Mouse (Mus musculus): ENCODE measurements at regions not wholly inside any gene's neighbourhood (a gene's known extent, or its start where the extent isn't known, plus 50 kb on each side); places are given as distances from the start of the nearest gene placed in this dataset.

DNA sequence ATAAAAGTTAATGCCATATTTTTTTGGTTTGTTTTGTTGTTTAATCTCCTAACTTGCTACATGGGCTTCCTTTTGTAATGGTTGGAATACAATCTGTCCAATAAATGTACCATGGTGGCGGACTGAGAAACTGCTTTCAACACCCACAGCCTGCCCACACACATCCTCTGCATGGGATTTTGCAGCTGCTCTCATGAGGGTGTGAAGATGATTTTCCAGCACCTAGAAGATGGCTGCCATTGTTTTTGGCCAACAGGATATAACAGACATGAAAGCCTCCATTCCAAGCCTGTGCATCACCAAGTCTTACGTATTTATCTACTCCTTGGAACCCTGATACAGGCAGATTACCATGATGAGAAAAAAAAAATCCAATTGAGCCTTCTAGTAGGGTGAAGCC is 310.4 kb downstream of the Cog6 start:
- Histone ChIP-seq H3K4me1 (ENCODE audit: control insufficient read depth, insufficient read depth, low read length) (no peaks in the 10 kb centered on the region; the same call in 1 of the 2 replicates), H3K27me3 (ENCODE audit: control insufficient read depth, insufficient read depth, low read length) (no peaks in the 10 kb centered on the region), H3K9ac (ENCODE audit: low read length) (no peak overlapping the region), H3K4me2 (ENCODE audit: low read depth, low read length) (no peak overlapping the region), H3K36me3 (ENCODE audit: control insufficient read depth, insufficient read depth) (no peaks in the 10 kb centered on the region), H3K4me3 (ENCODE audit: low read length) (no peak overlapping the region), H3K9me3 (replicated peaks; ENCODE audit: control insufficient read depth, low read length) (no peaks in the 10 kb centered on the region), H3K27ac (ENCODE audit: low read length) (no peak overlapping the region)
- no peak for ATAC-seq (replicated peaks; ENCODE audit: extremely low read depth, insufficient read depth, low FRiP score)
- WGBS = 88% methylated on average over 2 of the region's 2 CpGs

DNA sequence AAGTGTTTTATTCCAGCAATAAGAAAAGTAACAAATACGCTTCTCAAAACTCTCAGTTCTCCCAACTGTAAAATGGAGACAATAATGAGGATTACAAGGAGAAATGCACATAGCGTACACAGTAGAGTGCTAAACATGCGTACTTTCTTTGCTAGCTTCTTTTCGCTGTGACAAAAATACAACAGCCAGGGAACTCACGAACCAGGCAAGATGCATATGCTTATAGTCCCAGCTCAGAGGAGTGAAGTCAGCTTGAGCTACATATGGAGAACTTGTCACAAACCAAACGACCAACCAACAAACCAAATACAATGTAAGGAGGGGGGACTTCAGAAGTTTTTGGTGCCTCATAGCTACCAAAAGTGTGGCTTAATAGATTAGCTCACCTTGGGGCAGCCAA is 313.3 kb downstream of the Cog6 start:
- no peak overlapping the region for H3K27ac ChIP-seq (ENCODE audit: low read length)
- no peaks in the 10 kb centered on the region for H3K27me3 ChIP-seq (ENCODE audit: control insufficient read depth, insufficient read depth, low read length)
- H3K36me3 ChIP-seq (ENCODE audit: control insufficient read depth, insufficient read depth) = no peaks in the 10 kb centered on the region
- H3K4me2 ChIP-seq (ENCODE audit: low read depth, low read length) = no peak overlapping the region
- H3K4me1 ChIP-seq (ENCODE audit: control insufficient read depth, insufficient read depth, low read length) = no peaks in the 10 kb centered on the region; the same call in 1 of the 2 replicates
- no peaks in the 10 kb centered on the region for H3K9me3 ChIP-seq (replicated peaks; ENCODE audit: control insufficient read depth, low read length)
- H3K9ac ChIP-seq (ENCODE audit: low read length) = no peak overlapping the region
- ATAC-seq (replicated peaks; ENCODE audit: extremely low read depth, insufficient read depth, low FRiP score) = no peak
- WGBS = 89% methylated on average over 6 of the region's 6 CpGs
- no peak overlapping the region for H3K4me3 ChIP-seq (ENCODE audit: low read length)

DNA sequence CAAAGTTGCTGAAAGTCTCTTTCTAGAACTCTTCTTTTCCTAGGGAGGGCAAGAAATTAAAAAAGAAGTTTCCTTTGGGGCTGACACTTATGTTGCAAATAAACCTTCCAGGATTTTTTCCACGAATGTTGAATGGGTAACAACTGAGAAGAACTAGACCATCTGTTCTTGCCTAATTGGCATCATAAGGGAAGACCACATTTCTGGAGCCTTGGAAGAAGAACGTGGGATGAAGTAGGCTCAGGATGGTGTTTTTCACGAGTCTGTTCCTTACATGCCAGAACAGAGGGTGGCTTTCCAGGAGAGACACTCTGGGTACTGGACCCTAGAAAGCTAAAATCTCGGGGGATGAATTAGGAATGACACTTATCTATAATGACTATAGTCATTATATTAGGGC is 314.1 kb downstream of the Cog6 start:
- H3K9ac ChIP-seq (ENCODE audit: low read length) = no peak overlapping the region
- H3K9me3 ChIP-seq (replicated peaks; ENCODE audit: control insufficient read depth, low read length) = peaks cover 3% of the 10 kb centered on the region
- H3K36me3 ChIP-seq (ENCODE audit: control insufficient read depth, insufficient read depth) = no peaks in the 10 kb centered on the region
- H3K27ac ChIP-seq (ENCODE audit: low read length) = no peak overlapping the region
- 75% methylated on average over 4 of the region's 4 CpGs for WGBS
- no peaks in the 10 kb centered on the region for H3K4me1 ChIP-seq (ENCODE audit: control insufficient read depth, insufficient read depth, low read length)
- H3K27me3 ChIP-seq (ENCODE audit: control insufficient read depth, insufficient read depth, low read length) = no peaks in the 10 kb centered on the region
- H3K4me2 ChIP-seq (ENCODE audit: low read depth, low read length) = no peak overlapping the region
- no peak for ATAC-seq (replicated peaks; ENCODE audit: extremely low read depth, insufficient read depth, low FRiP score)
- no peak overlapping the region for H3K4me3 ChIP-seq (ENCODE audit: low read length)

DNA sequence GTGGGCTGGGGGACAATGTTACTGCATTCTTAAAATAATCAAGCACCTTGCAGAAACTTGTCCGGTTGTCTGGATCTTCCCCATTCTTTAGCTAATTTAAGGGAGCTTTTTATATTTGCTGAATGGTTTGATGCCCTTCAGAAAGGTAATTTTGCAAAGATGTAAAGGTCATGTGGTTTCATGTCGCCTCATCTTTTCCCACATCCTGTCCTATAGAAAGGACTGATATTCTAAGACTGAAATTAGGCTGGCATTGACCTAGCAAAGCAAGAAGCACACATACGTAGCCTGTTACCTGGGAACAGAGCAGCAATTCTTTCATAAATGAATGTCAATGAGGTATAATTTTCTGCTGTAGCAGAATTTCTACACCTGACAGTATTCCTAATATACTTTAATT is 315.4 kb downstream of the Cog6 start:
- no peak overlapping the region for H3K4me2 ChIP-seq (ENCODE audit: low read depth, low read length)

DNA sequence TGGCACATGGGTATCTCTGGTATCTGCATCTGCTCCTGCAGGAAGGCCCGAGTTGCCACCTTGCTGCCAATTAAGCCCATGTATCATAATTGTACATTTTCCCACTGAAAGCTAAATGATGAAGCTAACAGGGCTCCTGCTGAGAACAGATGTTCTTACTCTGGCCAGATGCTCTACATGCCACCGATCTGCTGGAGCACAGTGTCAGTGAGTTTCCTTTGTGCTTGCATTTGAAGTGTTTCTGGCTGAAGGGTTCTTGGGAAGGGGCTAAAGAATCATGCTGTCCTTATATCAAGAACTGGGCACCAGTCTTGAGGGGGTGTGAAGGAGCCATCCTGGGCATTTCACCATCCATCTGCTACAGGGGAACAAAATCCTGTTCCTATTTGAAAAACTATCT is 323.2 kb downstream of the Cog6 start:
- Histone ChIP-seq H3K4me3 (ENCODE audit: low read length) (no peak overlapping the region), H3K9ac (ENCODE audit: low read length) (no peak overlapping the region), H3K4me2 (ENCODE audit: low read depth, low read length) (no peak overlapping the region), H3K4me1 (ENCODE audit: control insufficient read depth, insufficient read depth, low read length) (peaks cover 3% of the 10 kb centered on the region; the same call in 1 of the 2 replicates), H3K27ac (ENCODE audit: low read length) (no peak overlapping the region), H3K36me3 (ENCODE audit: control insufficient read depth, insufficient read depth) (no peaks in the 10 kb centered on the region), H3K27me3 (ENCODE audit: control insufficient read depth, insufficient read depth, low read length) (no peaks in the 10 kb centered on the region), H3K9me3 (replicated peaks; ENCODE audit: control insufficient read depth, low read length) (peaks cover 4% of the 10 kb centered on the region)
- ATAC-seq (replicated peaks; ENCODE audit: extremely low read depth, insufficient read depth, low FRiP score) = no peak
- 68% methylated on average over 2 of the region's 2 CpGs for WGBS

More for the DNA sequence above, 315.4 kb downstream of the Cog6 start:
- H3K27me3 ChIP-seq (ENCODE audit: control insufficient read depth, insufficient read depth, low read length) = no peaks in the 10 kb centered on the region
- no peaks in the 10 kb centered on the region for H3K36me3 ChIP-seq (ENCODE audit: control insufficient read depth, insufficient read depth)
- no peaks in the 10 kb centered on the region for H3K4me1 ChIP-seq (ENCODE audit: control insufficient read depth, insufficient read depth, low read length)
- H3K9me3 ChIP-seq (replicated peaks; ENCODE audit: control insufficient read depth, low read length) = peaks cover 4% of the 10 kb centered on the region
- ATAC-seq (replicated peaks; ENCODE audit: extremely low read depth, insufficient read depth, low FRiP score) = no peak
- H3K4me3 ChIP-seq (ENCODE audit: low read length) = no peak overlapping the region
- 83% methylated on average over 3 of the region's 3 CpGs for WGBS
- H3K27ac ChIP-seq (ENCODE audit: low read length) = no peak overlapping the region
- H3K9ac ChIP-seq (ENCODE audit: low read length) = no peak overlapping the region

DNA sequence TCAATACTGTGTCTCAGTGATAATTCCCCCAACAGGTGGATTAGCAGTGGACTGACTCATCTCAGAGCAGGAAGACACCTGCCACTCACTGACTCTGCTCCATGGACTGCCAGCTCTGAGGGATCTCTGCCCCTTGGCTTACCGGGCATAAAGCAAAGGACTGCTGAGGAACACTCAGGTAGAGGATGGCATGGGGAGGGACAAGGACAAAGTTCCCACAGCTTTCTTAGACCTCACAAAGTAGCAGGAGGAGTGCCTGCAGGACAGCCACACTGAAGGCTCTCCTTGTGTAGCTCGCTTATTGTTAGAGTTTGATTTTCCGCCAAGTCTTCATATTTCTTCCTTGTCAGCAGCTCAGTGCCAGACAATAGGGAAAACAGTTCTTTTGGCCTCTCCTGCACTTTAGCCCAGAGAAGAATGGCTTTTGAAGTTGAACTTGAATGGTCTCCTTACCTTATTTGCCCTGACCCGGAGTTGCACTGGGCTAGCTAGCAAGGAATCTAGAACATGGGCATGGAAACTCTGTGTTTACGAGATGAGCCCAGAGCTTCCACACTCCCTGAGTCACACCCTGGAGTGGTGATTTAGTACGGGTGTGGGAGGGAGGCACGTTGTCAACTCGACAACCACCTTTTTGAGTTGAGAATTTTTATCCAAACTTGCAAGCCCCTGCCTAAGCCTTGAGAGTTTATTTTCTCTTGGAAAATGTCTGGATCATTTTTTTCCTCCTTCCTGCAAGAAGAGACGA is 331.4 kb downstream of the Cog6 start:
- Histone ChIP-seq H3K4me3 (ENCODE audit: low read length) (no peak overlapping the region), H3K4me2 (ENCODE audit: low read depth, low read length) (no peak overlapping the region), H3K27me3 (ENCODE audit: control insufficient read depth, insufficient read depth, low read length) (no peaks in the 10 kb centered on the region), H3K4me1 (ENCODE audit: control insufficient read depth, insufficient read depth, low read length) (peaks cover 3% of the 10 kb centered on the region; the same call in 1 of the 2 replicates), H3K9me3 (replicated peaks; ENCODE audit: control insufficient read depth, low read length) (no peaks in the 10 kb centered on the region), H3K27ac (ENCODE audit: low read length) (no peak overlapping the region), H3K9ac (ENCODE audit: low read length) (no peak overlapping the region), H3K36me3 (ENCODE audit: control insufficient read depth, insufficient read depth) (no peaks in the 10 kb centered on the region)
- WGBS = 45% methylated on average over 9 of the region's 9 CpGs
- ATAC-seq (replicated peaks; ENCODE audit: extremely low read depth, insufficient read depth, low FRiP score) = no peak

DNA sequence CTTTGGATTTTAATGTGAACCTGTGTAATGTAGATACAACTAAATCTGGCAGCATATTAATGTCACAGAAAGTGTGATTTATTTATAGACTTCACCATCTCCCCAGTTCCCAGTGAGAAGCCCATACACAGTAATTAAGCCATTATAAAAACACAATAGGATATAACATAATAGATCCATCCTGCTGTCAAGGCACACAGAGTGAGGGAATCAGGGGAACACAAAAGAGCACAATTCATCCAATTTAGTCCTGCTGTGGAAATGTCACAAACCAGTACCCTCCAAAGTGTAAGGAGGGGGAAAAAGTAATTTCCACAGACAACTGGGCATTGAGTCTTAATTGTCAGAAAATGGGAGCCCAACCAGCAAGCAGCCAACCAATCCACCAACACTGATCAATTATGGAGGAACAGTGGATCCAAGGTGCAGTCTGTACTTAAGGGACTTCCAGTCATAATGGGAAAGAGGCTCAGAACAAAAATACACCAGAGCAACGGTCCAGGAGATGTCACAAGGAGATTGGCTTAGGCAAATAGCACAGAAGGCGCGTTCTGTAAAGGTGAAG is 336.1 kb downstream of the Cog6 start:
- peaks cover 4% of the 10 kb centered on the region; the same call in 1 of the 2 replicates for H3K9me3 ChIP-seq (replicated peaks; ENCODE audit: control insufficient read depth, low read length)
- no peak overlapping the region for H3K4me3 ChIP-seq (ENCODE audit: low read length)
- H3K27me3 ChIP-seq (ENCODE audit: control insufficient read depth, insufficient read depth, low read length) = no peaks in the 10 kb centered on the region
- H3K9ac ChIP-seq (ENCODE audit: low read length) = no peak overlapping the region
- 74% methylated on average over 3 of the region's 3 CpGs for WGBS
- H3K27ac ChIP-seq (ENCODE audit: low read length) = no peak overlapping the region
- ATAC-seq (replicated peaks; ENCODE audit: extremely low read depth, insufficient read depth, low FRiP score) = no peak
- no peak overlapping the region for H3K4me2 ChIP-seq (ENCODE audit: low read depth, low read length)
- no peaks in the 10 kb centered on the region for H3K36me3 ChIP-seq (ENCODE audit: control insufficient read depth, insufficient read depth)
- H3K4me1 ChIP-seq (ENCODE audit: control insufficient read depth, insufficient read depth, low read length) = peaks cover 3% of the 10 kb centered on the region; the same call in 1 of the 2 replicates

DNA sequence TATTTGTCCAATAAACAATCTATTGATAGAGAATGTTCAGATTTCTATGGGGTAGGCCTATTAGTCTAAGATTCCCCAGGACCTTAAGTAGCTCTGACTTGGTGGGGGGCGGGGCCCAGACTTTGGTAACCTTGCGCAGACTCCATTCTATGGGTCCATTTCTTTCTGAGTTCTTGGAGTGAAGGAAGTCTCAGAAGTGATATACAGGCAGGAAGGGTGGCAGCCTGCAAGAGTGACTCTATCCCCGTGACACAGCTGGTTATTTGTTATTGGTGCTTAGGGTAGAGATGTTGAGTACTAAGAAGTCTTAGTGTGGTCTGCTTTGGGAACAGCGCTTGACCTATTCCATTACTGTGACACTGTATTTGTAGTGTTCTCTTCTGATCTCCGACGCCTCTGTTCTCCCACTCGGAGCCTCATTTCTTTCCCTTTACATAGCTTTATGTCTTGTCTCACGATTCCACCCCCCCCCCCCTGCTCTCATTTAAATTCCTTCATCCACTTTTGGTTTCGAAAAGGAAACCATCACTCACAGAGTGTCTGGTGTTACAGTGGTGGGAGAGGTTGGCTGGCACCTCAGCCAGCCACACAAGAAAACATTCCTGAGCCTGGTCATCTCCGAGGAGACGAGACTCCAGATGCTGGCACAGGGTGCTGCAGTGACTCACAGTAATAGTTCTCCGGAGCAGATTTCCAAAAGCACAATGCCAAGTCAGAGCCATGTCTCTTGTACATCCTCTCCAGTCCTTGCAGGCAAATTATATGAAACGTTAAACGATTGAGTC is 340.0 kb downstream of the Cog6 start:
- peaks cover 4% of the 10 kb centered on the region; the same call in 1 of the 2 replicates for H3K9me3 ChIP-seq (replicated peaks; ENCODE audit: control insufficient read depth, low read length)
- WGBS = 81% methylated on average over 14 of the region's 14 CpGs
- ATAC-seq (replicated peaks; ENCODE audit: extremely low read depth, insufficient read depth, low FRiP score) = no peak
- no peaks in the 10 kb centered on the region for H3K36me3 ChIP-seq (ENCODE audit: control insufficient read depth, insufficient read depth)
- H3K4me1 ChIP-seq (ENCODE audit: control insufficient read depth, insufficient read depth, low read length) = no peaks in the 10 kb centered on the region
- no peak overlapping the region for H3K27ac ChIP-seq (ENCODE audit: low read length)
- no peak overlapping the region for H3K9ac ChIP-seq (ENCODE audit: low read length)
- H3K4me2 ChIP-seq (ENCODE audit: low read depth, low read length) = no peak overlapping the region
- H3K27me3 ChIP-seq (ENCODE audit: control insufficient read depth, insufficient read depth, low read length) = 0 out of 2 replicates have a peak, but pooled peaks cover 2% of the 10 kb centered on the region
- no peak overlapping the region for H3K4me3 ChIP-seq (ENCODE audit: low read length)

DNA sequence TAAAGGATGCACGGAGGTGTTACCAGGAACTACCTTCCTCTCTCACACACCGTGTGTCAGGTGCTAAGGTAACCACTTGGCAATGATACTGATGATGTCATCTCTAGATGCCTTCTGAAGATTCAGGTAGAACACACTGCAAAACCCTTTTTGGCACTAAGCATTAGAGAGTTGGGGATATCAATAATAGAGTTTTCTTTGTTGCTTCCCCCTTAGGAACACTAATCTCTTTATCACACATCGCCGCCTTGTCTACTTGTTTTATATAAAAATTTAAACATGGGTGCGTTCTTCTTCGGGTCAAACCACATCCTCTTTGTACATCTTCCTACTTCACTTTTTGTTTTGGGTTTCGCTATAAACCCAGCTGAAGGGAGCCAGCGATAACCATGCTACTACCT is 346.4 kb downstream of the Cog6 start:
- ATAC-seq (replicated peaks; ENCODE audit: extremely low read depth, insufficient read depth, low FRiP score) = no peak
- Histone ChIP-seq H3K27ac (ENCODE audit: low read length) (no peak overlapping the region), H3K9me3 (replicated peaks; ENCODE audit: control insufficient read depth, low read length) (no peaks in the 10 kb centered on the region), H3K36me3 (ENCODE audit: control insufficient read depth, insufficient read depth) (no peaks in the 10 kb centered on the region), H3K4me1 (ENCODE audit: control insufficient read depth, insufficient read depth, low read length) (no peaks in the 10 kb centered on the region), H3K4me2 (ENCODE audit: low read depth, low read length) (no peak overlapping the region), H3K9ac (ENCODE audit: low read length) (no peak overlapping the region), H3K27me3 (ENCODE audit: control insufficient read depth, insufficient read depth, low read length) (peaks cover 2% of the 10 kb centered on the region; the same call in 1 of the 2 replicates), H3K4me3 (ENCODE audit: low read length) (no peak overlapping the region)
- 91% methylated on average over 8 of the region's 8 CpGs for WGBS

Data from heart, embryonic 16.5 days (tissue).